Mouse (Mus musculus): ENCODE data around the gene Acp5.

- TF ChIP-seq CTCF (IDR thresholded peaks at IDR 0.05; ENCODE audit: control insufficient read depth, insufficient read depth, low read length) (no peak), POLR2A (IDR thresholded peaks at IDR 0.05; ENCODE audit: borderline replicate concordance, control insufficient read depth, low read depth, low read length) (no peak)
Measured at GRCm38 (mm10) chr9:22161299-22161698, 25.8 kb upstream of the Acp5 start.
